Mouse (Mus musculus) cerebellum, adult 2 months (tissue): ENCODE data around the gene Bco2.

Source experiments
- CTCF ChIP-seq: fragments of 200-500 bp; IDR thresholded peaks from 2 replicates; pipeline ENCODE4 v1.5.1; 2011; ENCODE audit warnings: low read depth, mild to moderate bottlenecking, control low read depth, low read length, moderate library complexity, borderline replicate concordance; ENCODE audit not compliant: insufficient read depth
- POLR2A ChIP-seq: fragments of 200-500 bp; IDR thresholded peaks from 2 replicates; pipeline ENCODE4 v1.6.1; 2011; ENCODE audit warnings: low read length, control low read depth, borderline replicate concordance; ENCODE audit not compliant: insufficient read depth

- no peak for TF ChIP-seq CTCF
- no peak for TF ChIP-seq POLR2A
These were observed at the start of gene Bco2 for GRCm38 (mm10) chr9:50555094-50555446.
